Comparison of ENCODE assay signal across 15 mouse cellular contexts in the genomic region with DNA sequence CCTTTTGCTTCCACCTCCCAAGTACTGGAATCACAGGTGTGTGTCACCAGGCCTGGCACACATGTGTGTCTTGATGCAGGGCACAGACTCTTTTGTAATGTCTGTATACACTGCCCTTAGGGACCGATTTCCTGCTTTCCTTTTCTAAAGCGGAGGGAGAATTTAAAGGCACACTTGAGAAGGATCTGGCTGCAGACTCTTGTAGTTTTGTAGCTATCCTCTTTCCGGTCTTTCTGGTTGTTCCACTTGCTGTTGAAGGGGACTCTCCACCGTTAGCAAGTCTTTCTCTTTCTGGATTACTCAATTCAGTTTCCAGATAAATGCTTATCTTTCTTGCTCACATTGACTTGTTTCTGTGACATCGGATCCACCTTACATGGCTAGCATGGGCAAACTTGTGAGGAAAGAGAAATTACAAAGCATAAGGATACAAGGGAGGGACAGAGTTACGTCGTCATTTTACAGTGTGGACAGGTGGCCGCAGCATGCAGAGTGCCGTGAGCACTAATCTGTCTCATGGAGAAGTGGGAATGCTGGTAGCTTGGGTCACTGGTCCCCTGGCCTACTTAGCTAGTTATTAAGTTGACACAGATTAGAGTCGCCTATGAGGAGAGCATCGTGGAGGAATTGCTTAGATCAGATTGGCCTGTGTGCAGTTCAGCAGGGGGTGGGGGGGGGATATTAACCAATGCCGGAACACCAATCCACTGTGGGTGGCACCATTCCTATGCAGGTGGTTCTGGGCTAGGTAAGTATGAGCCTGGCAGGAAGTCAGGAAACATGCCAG. TPM values are rescaled to one million over a fixed set of nuclear protein-coding genes. Genes with fewer than 3 reads are reported as not detected.
DNase-seq lines count a peak whose midpoint lies in the region; ATAC-seq and TF ChIP-seq lines count a peak whose summit lies in the region.
"Had no signal": no experiment of that assay in that cellular context is flagged by ENCODE, and none has a peak within 500 bp of the region (broad histone marks: within the 10 kb centered on the region; RNA-seq: fewer than 3 reads in every experiment).

No protein-coding gene starts in this region.

- no peak for TF ChIP-seq CTCF in lung, adult 2 months (IDR thresholded peaks at IDR 0.05; ENCODE audit: insufficient read depth, low read length)
- TF ChIP-seq CTCF in liver, postnatal 0 days (IDR thresholded peaks at IDR 0.05; ENCODE audit: low read depth), result no peak

- no peak overlapping the region for H3K4me3 ChIP-seq in lung, adult 2 months (replicated peaks; ENCODE audit: extremely low read depth, low read depth, low read length)
- H3K4me3 ChIP-seq in liver, postnatal 0 days (ENCODE audit: low read depth, low read length), result no peak overlapping the region
- H3K4me3 ChIP-seq: embryonic facial prominence, embryonic 13.5 days; limb, embryonic 12.5 days had no signal

- peak; percentile 85 for TF ChIP-seq EP300 in liver, postnatal 0 days (IDR thresholded peaks at IDR 0.05; ENCODE audit: low read depth)

- H3K27ac ChIP-seq in liver, postnatal 0 days (ENCODE audit: low read depth), result peak overlapping the region; percentile 46
- H3K27ac ChIP-seq: embryonic facial prominence, embryonic 13.5 days; hindbrain, postnatal 0 days; limb, embryonic 12.5 days had no signal

- H3K27me3 ChIP-seq in liver, postnatal 0 days (ENCODE audit: insufficient read depth, low read length), result no peaks in the 10 kb centered on the region
- H3K27me3 ChIP-seq: limb, embryonic 12.5 days had no signal

- H3K9me3 ChIP-seq in liver, postnatal 0 days (ENCODE audit: low read length), result no peaks in the 10 kb centered on the region
- H3K9me3 ChIP-seq: embryonic facial prominence, embryonic 13.5 days; limb, embryonic 12.5 days had no signal

- H3K4me1 ChIP-seq in lung, adult 2 months (ENCODE audit: control insufficient read depth, insufficient read depth, low read length), result no peaks in the 10 kb centered on the region; the same call in 1 of the 2 replicates
- H3K4me1 ChIP-seq in liver, postnatal 0 days (ENCODE audit: insufficient read depth), result peaks cover 10% of the 10 kb centered on the region
- H3K4me1 ChIP-seq: limb, embryonic 12.5 days had no signal

- 67% methylated on average over 12 of the region's 12 CpGs for WGBS in lung, adult 2 months
- 61% methylated on average over 12 of the region's 12 CpGs for WGBS in liver, postnatal 0 days (ENCODE audit: insufficient replicate concordance)

- TF ChIP-seq POLR2A in lung, adult 2 months (IDR thresholded peaks at IDR 0.05; ENCODE audit: borderline replicate concordance, extremely low read depth, low read depth, low read length), result no peak

- H3K36me3 ChIP-seq in liver, postnatal 0 days (replicated peaks; ENCODE audit: insufficient read depth, low read length), result no peaks in the 10 kb centered on the region
- H3K36me3 ChIP-seq: embryonic facial prominence, embryonic 13.5 days; limb, embryonic 12.5 days had no signal

- no peak overlapping the region for H3K9ac ChIP-seq in liver, postnatal 0 days (replicated peaks)
- H3K9ac ChIP-seq: embryonic facial prominence, embryonic 13.5 days; limb, embryonic 12.5 days had no signal

- peak; percentile 70 for ATAC-seq in erythroblast, adult 5-6 weeks (replicated peaks; ENCODE audit: low FRiP score, poor library complexity, severe bottlenecking)
- peak; percentile 71 for ATAC-seq in liver, postnatal 0 days
- ATAC-seq in megakaryocyte-erythroid progenitor cell, adult 5-6 weeks (replicated peaks; ENCODE audit: low FRiP score, low TSS enrichment, poor library complexity, severe bottlenecking), result peak; percentile 78
- ATAC-seq in granulocyte monocyte progenitor cell, adult 5-6 weeks (replicated peaks; ENCODE audit: poor library complexity, severe bottlenecking), result no peak
- ATAC-seq: CD4-positive, CD25-positive, alpha-beta regulatory T cell, adult 4 months had no signal

- DNase-seq in lung, adult 18-20 months, result peak; percentile 18 to 66
- DNase-seq in lung, adult 2 months, result no peak
- peak; percentile 11 for DNase-seq in liver, postnatal 0 days
- no peak for DNase-seq in urinary bladder, adult 2 months (ENCODE audit: low spot score)
- DNase-seq: cerebellum, postnatal 10 days; kidney, adult 9 months; right cerebral cortex, postnatal 25 days; thymus, adult 2 months had no signal

- peak overlapping the region; percentile 35 for H3K4me2 ChIP-seq in liver, postnatal 0 days (ENCODE audit: low read depth, low read length)
- H3K4me2 ChIP-seq: embryonic facial prominence, embryonic 13.5 days; limb, embryonic 12.5 days had no signal

RNA-seq across cellular contexts. Expression of a gene that starts 54.4 kb away (rescaled TPM):
- polyA plus RNA-seq in lung, adult 2 months (2012; rRNA removed), result 6.5 and 10.2 TPM in 2 replicates
- 4.0 and 15.0 TPM in 2 replicates for total RNA-seq in erythroblast, adult 5-6 weeks (2015; ENCODE audit: low replicate concordance)
- 24.2 and 25.0 TPM in 2 replicates for total RNA-seq in erythroblast, adult 5-6 weeks (2017; ENCODE audit: low replicate concordance)
- 5.5 and 5.8 TPM in 2 replicates for polyA plus RNA-seq in liver, postnatal 0 days (2015; fragmentation: Nextera tagmentation; extraction: Ambion mirVana)
- 27.4 and 35.6 TPM in 2 replicates for total RNA-seq in megakaryocyte-erythroid progenitor cell, adult 5-6 weeks (2014; fragmentation: Nextera tagmentation)
- 15.2 and 20.3 TPM in 2 replicates for total RNA-seq in megakaryocyte-erythroid progenitor cell, adult 5-6 weeks (2017)
- 21.4 and 36.6 TPM in 2 replicates for total RNA-seq in granulocyte monocyte progenitor cell, adult 5-6 weeks (2014; fragmentation: Nextera tagmentation)
- 24.9 and 33.3 TPM in 2 replicates for total RNA-seq in granulocyte monocyte progenitor cell, adult 5-6 weeks (2017)
- 15.3 and 19.4 TPM in 2 replicates for polyA plus RNA-seq in urinary bladder, adult 2 months (2012; rRNA removed)

Comparison
In these comparisons a context has a peak if more than half of its experiments do, and no peak if none do; other contexts are left out.
1. DNase-seq: peak in lung, adult 18-20 months (2 of 2) and liver, postnatal 0 days (single experiment); none in lung, adult 2 months (single experiment) and urinary bladder, adult 2 months (single experiment).